Mouse (Mus musculus): ENCODE results near the gene Lmbr1l.

DNA sequence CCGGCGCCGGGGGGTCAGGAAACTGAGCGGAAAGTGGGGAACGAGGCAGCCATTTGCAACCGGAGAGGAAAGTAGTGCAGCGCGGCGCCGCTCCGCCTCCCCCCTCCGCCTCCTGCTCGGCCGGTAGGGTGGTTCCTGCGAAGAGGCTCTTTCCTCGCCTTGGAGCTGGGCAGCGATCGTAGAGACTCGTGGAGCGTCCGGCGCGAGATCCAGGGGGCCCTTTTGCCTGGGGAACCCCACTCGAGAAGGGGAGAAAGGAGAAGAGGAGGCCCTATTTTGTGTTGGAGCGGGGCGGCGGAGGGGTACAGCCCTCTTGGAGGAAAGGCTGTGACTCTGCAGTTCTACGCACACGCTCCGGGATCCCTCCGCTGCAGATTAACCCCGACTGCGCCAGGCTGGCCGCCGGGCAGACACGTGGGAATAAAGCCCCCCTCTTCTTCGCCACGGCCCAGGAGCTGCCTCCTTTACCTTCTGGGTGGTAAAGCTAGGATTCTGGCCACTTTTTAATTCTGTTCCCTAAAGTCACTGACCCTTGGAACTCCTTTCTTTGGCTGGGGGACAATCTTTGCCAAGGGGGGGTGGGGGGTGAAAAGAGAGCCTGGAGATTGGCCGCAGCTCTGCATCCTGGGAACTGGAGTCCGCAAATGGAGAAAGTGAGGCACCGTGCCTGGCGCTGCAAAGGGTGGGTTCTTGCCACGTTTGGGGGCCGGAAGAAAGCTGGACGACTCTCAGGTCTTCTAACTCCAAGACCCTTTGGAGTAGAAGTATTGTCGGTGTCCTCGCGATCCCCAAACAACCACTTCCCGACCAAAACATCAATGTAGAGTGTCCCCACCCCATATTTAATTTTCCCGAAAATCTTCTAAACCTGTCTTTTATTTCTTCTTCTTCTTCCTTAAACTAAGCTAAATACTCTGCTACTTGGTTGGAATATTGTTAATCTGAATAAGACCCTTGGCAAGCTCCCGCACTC, 45.8 kb downstream of the Lmbr1l start:
- TF ChIP-seq CTCF (IDR thresholded peaks at IDR 0.05; ENCODE audit: control insufficient read depth, insufficient read depth, low read length): 0 out of 2 replicates have a peak, but pooled peaks have one; percentile 1
- TF ChIP-seq POLR2A (IDR thresholded peaks at IDR 0.05; ENCODE audit: borderline replicate concordance, control insufficient read depth, low read depth, low read length): no peak

All from bone marrow, adult 2 months (tissue).